Mouse (Mus musculus): ENCODE measurements around the gene Cnga4.
"Not testable (repeated sequence)": the region's sequence is repeated elsewhere in the genome, so short reads cannot be mapped to it uniquely, and the experiment has no call there.

- not testable (repeated sequence) for TF ChIP-seq CTCF, POLR2A (IDR thresholded peaks at IDR 0.05; ENCODE audit: insufficient read depth, low read depth, low read length)
These were observed 49.0 kb downstream of the Cnga4 start for GRCm38 (mm10) chr7:105453345-105453744.
